Mouse (Mus musculus) adrenal gland, postnatal 0 days (tissue): ENCODE results near the gene 2210016L21Rik. TPM values are rescaled to one million over a fixed set of nuclear protein-coding genes. Genes with fewer than 3 reads are reported as not detected.

Experiments used
- polyA plus RNA-seq: library from polyadenylated mRNA; unstranded; fragments of >200 nt; fragmentation: Nextera tagmentation; extraction: Ambion mirVana; gene quantifications from 2 replicates; pipeline ENCODE4 v1.2.1, GENCODE M21; 2015

Gene 2210016L21Rik
- 53.5 and 59.4 TPM in 2 replicates for polyA plus RNA-seq

GRCm38 (mm10) chr5:114942074-114942765 lies at the start of gene 2210016L21Rik:
Gene 2210016L21Rik (plus strand): TSS chr5:114942158.

GRCm38 (mm10) chr5:114896688-114897373 lies 45.1 kb upstream of the 2210016L21Rik start, which contains the start of gene Oasl2:
Gene Oasl2 (plus strand): TSS chr5:114896936.

GRCm38 (mm10) chr5:114922998-114923473 lies 18.9 kb upstream of the 2210016L21Rik start, which contains the start of gene Oasl1:
Gene Oasl1 (plus strand): TSS chr5:114923240.

GRCm38 (mm10) chr5:114970824-114971227 lies 28.9 kb downstream of the 2210016L21Rik start, which contains the start of gene Hnf1a:
Gene Hnf1a (minus strand): TSS chr5:114971094.

Other genes starting within 250 kb of the 2210016L21Rik start
- gene Tchp, start 234.4 kb upstream of the 2210016L21Rik start, polyA plus RNA-seq = 5.8 and 8.6 TPM in 2 replicates
- 48.9 and 71.9 TPM in 2 replicates for gene Ankrd13a, start 167.5 kb upstream of the 2210016L21Rik start, polyA plus RNA-seq
- gene Git2, start 166.6 kb upstream of the 2210016L21Rik start, polyA plus RNA-seq = 26.2 and 32.5 TPM in 2 replicates
- gene 1500011B03Rik, start 118.7 kb upstream of the 2210016L21Rik start, polyA plus RNA-seq = 198 and 268 TPM in 2 replicates
- gene 4930519G04Rik, start 88.5 kb upstream of the 2210016L21Rik start, polyA plus RNA-seq = not detected in 2 replicates
- gene Gm9936, start 83.5 kb upstream of the 2210016L21Rik start, polyA plus RNA-seq = 0.17 and 0.68 TPM in 2 replicates
- gene Oasl2, start 45.2 kb upstream of the 2210016L21Rik start, polyA plus RNA-seq = 31.4 and 33.4 TPM in 2 replicates
- 2.3 TPM in 2 replicates for gene Oasl1, start 18.9 kb upstream of the 2210016L21Rik start, polyA plus RNA-seq
- gene Hnf1a, start 28.9 kb downstream of the 2210016L21Rik start, polyA plus RNA-seq = 0.43 and 0.47 TPM in 2 replicates
- gene Sppl3, start 69.0 kb downstream of the 2210016L21Rik start, polyA plus RNA-seq = 29.7 and 40.9 TPM in 2 replicates
- 14.9 and 15.3 TPM in 2 replicates for gene Gm10401, start 156.1 kb downstream of the 2210016L21Rik start, polyA plus RNA-seq
- gene Acads, start 177.2 kb downstream of the 2210016L21Rik start, polyA plus RNA-seq = 108 and 204 TPM in 2 replicates
- gene Unc119b, start 192.8 kb downstream of the 2210016L21Rik start, polyA plus RNA-seq = 19.7 and 22.9 TPM in 2 replicates
- gene Mlec, start 216.0 kb downstream of the 2210016L21Rik start, polyA plus RNA-seq = 44.5 and 51.0 TPM in 2 replicates